Mouse (Mus musculus): ENCODE results near the gene Tmem179b.
"Not testable (repeated sequence)": the region's sequence is repeated elsewhere in the genome, so short reads cannot be mapped to it uniquely, and the experiment has no call there.

The Tmem179b gene

DNA sequence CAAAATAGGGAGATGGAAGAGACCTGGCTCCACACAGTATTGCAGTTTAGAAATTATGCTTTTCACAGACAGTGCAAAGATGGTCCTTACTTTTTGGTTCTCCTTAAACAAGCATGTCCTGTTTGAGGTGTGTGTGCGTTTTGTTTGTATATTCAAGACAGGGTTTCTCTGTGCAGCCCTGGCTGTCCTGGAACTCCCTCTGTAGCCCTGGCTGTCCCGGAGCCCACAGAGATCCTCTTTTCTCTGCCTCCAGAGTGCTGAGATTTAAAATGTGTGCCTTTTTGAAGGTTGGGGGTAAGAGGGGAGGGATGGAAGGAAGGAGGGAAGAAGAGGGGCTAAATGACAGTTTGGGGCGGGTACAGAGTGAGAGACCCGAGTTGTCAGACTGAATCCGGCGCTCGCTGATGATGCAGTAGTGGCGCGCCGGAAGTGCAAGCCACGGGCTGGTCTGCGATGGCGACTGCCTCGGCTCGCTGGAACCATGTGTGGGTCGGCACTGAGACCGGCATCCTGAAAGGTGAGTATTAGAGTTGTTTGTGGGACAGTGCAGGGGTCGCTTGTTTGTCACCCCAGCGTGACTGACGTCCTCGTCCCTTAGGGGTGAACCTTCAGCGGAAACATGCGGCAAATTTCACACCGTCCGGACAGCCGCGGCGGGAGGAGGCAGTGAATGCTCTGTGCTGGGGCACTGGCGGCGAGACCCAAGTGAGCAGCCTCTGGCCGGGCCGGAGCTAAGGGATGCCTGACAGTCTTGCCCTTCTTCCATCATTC lies 38.7 kb downstream of the Tmem179b start, which contains the start of gene Wdr74:
Wdr74 (plus strand) TSS at position 439 of the 771 bp plus-strand sequence.
- peak; percentile 70 to 91 for DNase-seq (ENCODE audit: low spot score in 2 of 2)

DNA sequence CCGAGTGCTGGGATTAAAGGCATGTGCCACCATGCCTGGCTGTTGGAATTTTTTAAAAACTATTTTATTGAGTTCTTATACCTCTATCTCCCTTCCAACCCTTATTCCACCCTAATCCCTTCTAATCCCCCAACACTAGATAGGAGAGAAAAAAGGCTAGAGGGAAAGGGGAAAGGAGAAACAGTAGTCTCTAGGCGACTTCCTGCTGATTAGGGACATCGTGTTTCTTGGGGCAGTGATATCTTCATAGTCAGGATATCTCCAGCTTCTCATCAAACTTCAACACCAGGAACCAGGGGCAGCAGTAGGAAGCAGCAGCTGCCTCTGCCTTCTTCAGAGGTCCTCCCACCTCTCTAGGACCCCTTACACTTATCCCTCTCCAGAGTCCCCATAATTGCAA lies 39.9 kb downstream of the Tmem179b start:
- no peak for DNase-seq (ENCODE audit: low spot score in 2 of 2)

DNA sequence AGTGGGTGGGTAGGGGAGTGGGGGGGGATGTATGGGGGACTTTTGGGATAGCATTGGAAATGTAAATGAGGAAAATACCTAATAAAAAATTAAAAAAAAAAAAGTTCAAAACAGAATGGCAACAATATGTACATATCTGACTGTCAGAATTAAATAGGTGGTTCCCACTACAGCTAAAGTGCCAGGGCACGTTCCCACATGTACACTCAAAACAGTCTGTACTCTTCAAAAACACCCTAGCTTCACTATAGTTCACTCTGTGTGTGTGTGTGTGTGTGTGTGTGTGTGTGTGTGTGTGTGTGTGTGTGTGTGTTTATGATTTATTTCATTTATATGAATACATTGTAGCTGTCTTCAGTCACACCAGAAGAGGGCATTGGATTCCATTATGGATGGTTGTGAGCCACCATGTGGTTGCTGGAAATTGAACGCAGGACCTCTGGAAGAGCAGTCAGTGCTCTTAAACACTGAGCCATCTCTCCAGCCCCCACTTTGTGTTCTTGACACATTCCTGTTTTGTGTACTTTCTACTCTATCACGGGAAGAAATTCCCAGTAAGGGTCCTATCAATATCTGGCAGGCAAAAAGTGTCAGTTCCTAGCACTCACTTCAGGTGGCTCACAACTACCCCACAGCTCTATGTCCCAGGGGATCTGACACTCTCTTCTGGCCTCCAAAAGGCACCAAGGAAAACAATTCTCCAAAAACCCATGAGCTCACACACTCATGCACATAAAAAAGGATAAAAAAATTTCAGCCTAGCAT lies 45.8 kb downstream of the Tmem179b start:
- not testable (repeated sequence) for DNase-seq (ENCODE audit: low spot score in 2 of 2)

DNA sequence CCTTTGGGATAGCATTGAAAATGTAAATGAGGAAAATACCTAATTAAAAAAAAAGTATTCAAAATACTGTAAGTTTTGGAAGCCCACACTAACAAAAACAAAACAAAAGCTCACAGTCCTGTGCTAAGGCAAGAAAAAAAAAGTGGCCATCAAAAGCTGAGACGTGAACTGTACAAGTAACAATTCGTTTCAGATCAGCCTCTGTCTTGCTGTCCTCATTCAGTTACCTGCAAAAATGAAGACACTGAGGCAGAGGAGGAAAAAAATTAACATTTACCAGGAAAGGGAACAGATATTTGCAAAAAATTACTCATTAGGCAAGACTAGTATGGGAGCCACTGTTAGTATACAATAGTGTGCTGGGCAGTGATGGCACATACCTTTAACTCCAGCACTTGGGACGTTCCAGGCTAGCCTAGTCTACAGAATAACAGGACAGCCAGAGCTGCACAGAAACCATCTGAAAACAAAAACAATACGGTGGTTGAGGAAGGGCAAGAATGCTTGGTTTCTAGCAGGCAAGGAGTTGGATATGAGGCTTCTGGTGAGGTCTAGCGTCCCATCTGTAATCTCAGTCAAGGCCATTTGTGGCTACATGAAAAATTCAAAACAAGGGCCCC lies 46.7 kb downstream of the Tmem179b start:
- DNase-seq (ENCODE audit: low spot score in 2 of 2): no peak

DNA sequence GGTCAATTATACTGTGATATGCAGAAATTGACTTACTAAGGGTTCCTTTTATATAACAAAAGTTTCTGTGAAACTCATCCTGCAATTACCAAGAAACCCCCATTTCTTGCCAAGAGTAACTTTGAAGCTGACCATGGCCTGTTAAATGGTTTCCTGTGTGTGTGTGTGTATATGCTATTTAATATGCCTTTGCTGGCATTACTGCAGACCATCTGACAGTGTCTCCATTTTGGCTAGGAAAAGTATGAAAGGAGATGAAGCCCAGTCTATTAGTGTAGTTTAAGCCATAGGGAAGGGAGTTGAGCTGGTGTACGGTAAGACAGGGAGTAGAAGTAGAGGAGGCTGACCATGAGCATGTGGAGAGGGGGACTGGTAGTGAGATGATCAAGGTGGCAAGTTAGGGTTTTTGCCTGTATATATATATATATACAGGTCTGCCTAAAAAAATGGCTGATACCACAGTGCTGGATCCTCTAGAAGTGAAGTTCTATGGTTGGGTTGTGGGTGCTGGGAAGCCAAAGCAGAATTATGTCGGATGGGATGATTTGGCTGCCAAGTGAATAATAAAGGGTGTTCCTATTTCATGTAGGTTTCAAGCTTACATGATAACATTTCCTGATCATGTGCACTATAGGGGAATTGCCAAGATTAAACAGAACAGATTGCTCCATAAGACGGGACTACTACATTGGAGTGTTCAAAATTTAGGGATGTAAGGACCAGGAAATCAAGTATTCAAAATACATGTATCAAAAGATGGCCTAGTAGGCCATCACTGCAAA lies 47.5 kb downstream of the Tmem179b start:
- DNase-seq (ENCODE audit: low spot score in 2 of 2): no peak

DNA sequence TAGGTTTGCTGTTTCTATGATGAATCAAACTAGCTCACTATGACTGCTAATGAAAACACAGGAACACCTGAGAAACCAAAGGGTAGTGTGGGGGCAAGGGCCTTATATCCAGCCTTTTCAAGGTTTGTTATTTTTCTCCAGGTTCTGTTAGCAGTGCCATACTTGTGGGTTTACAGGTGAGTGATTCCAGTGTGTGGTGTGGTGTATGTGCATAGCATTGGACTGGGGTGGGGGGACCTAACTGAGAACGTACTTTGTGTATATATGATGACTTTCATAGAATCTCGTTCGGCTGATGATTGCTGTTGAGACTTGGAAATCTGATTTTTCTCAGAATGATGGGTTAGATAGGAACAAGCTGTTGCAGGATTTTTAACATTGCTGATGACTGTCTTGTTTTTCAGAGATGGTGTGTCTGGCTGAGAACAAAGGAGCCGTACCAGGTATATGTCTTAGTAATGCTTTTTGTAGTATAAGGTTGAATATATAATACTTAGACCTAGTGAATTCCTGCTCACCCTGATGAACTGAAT lies 49.1 kb downstream of the Tmem179b start:
- no peak for DNase-seq (ENCODE audit: low spot score in 2 of 2)

DNA sequence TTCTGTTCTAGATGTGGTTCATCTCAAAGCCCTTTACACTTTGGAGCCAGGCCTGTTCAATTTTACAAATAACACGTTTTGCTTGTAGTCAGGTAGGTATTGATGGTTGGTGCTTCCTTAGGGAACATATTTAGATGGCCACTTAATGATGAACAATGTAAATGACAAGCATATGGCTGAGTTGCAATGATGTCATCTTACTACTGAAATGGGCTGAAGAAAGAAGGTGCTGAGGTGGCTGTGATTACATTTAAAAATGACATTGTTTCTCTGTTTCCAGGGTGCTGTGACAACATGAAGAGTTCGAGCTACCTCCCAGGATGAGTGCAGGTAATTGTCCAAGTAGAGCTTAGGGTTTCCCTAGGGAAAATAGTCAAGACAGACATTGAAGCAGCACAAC lies 49.9 kb downstream of the Tmem179b start:
- no peak for DNase-seq (ENCODE audit: low spot score in 2 of 2)

DNA sequence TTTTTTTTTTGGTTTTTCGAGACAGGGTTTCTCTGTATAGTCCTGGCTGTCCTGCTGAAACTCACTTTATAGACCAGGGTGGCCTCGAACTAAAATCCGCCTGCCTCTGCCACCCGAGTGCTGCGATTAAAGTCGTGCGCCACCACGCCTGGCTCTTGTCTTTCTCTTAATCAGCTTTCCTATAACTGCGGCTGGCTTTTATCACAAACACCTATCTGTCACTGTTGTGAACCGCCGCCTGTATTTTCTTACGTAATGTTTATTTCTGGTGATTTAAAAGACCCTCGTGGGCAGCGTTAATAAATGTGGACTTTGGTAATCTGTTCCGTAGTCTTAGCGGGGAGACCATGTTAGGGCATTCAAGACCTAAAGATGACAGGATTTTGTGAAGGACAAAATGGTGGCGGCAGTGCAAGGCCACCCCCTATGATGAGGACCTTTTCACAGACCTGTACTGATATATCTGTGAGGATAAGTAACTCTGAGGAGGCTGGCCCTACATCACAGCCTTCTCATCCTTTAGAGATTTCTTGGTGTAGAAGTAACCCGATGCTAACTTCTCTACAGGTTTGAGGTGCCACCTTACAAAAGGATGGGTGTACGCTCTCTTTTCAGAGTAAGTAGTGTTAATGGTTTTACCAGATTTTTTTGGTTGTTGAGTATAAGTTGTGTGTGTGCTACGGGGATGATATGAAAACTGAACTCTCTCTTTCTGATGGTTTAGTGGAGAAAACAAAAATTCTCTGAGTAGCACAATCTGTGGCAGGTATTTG lies 50.5 kb downstream of the Tmem179b start:
- no peak for DNase-seq (ENCODE audit: low spot score in 2 of 2)

DNA sequence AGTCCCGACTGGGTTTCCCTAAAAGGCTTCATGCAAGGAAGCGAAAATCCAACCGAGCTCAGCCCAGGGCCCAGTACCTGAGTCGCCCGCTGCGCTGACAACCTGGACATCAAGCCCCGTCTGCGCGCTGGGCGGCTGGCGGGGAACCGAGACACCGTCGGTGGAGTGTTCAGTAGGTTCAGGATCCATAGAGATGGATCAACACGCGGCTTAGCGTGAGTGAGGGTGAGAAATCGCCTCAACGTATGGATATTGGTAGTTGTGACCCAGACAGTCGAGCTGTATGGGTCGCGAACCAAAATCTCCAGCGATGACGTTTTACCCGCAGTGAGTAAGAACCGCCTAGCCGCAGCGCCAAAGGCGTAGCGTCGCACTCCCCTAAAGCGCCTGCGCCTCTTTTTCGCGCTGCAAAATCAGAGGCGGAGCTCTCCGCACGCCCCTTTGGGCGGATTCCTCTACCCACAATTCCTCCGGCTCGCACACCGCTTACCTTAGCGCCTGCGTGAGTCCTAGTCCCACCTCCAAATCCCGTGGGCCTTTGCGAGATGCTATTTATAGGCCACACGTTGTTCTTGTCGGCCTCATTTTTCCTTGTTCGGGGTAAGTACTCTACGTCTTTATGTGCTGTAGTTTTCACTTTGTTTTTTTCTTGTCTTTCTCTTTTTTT lies 51.2 kb downstream of the Tmem179b start, which contains the start of gene Slc3a2:
Slc3a2 (minus strand) TSS at position 463 of the 667 bp plus-strand sequence.
- peak; percentile 97 to 98 for DNase-seq (ENCODE audit: low spot score in 2 of 2)

DNA sequence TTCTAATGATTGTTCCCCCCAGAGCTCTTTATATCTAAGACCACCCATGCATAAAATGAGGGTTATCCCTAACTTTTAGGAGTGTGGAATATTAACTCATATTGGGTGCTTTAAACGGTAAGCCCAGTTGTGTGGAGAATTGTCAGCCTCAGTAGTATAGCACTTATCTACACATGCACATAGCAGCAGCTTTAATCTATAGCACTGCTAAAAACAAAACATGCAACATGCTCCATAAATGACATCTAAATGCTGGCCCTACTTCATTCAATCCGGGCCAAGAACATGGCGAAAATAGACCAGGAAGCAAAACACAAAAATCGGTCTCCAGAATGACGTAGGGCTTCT lies 51.7 kb downstream of the Tmem179b start:
- DNase-seq (ENCODE audit: low spot score in 2 of 2): no peak

Measured in left cerebral cortex, adult 9 months (tissue).